Mouse (Mus musculus) bone marrow, adult 2 months (tissue): Measurements from ENCODE around the gene Atp6v0c.

Source experiments
- CTCF ChIP-seq: fragments of 200-500 bp; IDR thresholded peaks from 2 replicates; pipeline ENCODE4 v1.5.1; 2011; ENCODE audit warnings: low read length, control low read depth; ENCODE audit not compliant: control insufficient read depth, insufficient read depth
- POLR2A ChIP-seq: fragments of 200-500 bp; IDR thresholded peaks from 2 replicates; pipeline ENCODE4 v1.6.1; 2011; ENCODE audit warnings: low read depth, mild to moderate bottlenecking, control low read depth, low read length, borderline replicate concordance; ENCODE audit not compliant: control insufficient read depth

DNA sequence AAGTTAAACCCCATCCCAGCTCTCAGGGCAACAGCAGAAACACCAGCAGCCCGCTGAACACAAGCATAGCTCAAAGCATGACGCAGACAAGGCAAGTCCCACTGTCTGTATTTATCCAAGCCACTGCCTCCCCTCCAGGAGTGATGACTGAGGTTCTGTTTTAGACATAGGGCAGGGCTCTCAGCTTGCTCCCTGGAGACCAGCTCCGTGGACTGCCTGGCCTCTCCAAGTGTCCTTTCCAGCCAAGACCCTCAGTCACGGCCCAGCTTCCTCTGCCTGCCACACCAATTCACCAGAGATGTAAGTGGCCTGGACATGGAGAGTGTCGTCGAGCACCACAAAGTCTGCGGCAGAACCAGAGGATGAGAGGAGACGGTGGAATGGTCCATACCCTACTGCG, 13.8 kb downstream of the Atp6v0c start:
- TF ChIP-seq CTCF (no peak), POLR2A (no peak)
